Comparison of ENCODE assay signal across 8 mouse cellular contexts in genomic region chr8:124434126-124434790, GRCm38 (mm10). TPM values are rescaled to one million over a fixed set of nuclear protein-coding genes. Genes with fewer than 3 reads are reported as not detected.
DNase-seq lines count a peak whose midpoint lies in the region; ATAC-seq lines count a peak whose summit lies in the region.

No protein-coding gene starts in this region.

- H3K27ac ChIP-seq in embryonic facial prominence, embryonic 10.5 days (replicated peaks) = peak overlapping the region; percentile 35; the same call in 1 of the 2 replicates
- H3K27ac ChIP-seq in intestine, embryonic 15.5 days = no peak overlapping the region

- H3K9ac ChIP-seq in intestine, embryonic 15.5 days = peak overlapping the region; percentile 59

- peak; percentile 99 for DNase-seq in adrenal gland, postnatal 14 days
- peak; percentile 98 for DNase-seq in embryonic facial prominence, embryonic 10.5 days (ENCODE audit: low spot score)
- DNase-seq in gastrocnemius, postnatal 4 days (ENCODE audit: low spot score in 2 of 2) = peak; percentile 93 to 96
- DNase-seq in left cerebral cortex, postnatal 14 days (ENCODE audit: low spot score in 2 of 2) = peak; percentile 96 to 98
- peak; percentile 97 for DNase-seq in mesoderm, embryonic 11.5 days (ENCODE audit: low read depth, low spot score)
- peak; percentile 94 for DNase-seq in right cerebral cortex, postnatal 4 days
- peak; percentile 95 for DNase-seq in yolk sac, embryonic 10.5 days (ENCODE audit: low spot score)

- H3K4me3 ChIP-seq in embryonic facial prominence, embryonic 10.5 days = peak overlapping the region; percentile 79
- H3K4me3 ChIP-seq in intestine, embryonic 15.5 days (replicated peaks) = peak overlapping the region; percentile 72

- H3K27me3 ChIP-seq in embryonic facial prominence, embryonic 10.5 days (replicated peaks; ENCODE audit: low read depth, poor library complexity, severe bottlenecking) = peaks cover 38% of the 10 kb centered on the region
- peaks cover 14% of the 10 kb centered on the region; the same call in 1 of the 2 replicates for H3K27me3 ChIP-seq in intestine, embryonic 15.5 days (replicated peaks)

- peak overlapping the region; percentile 99 for H3K4me2 ChIP-seq in intestine, embryonic 15.5 days (replicated peaks)

- H3K36me3 ChIP-seq in embryonic facial prominence, embryonic 10.5 days (replicated peaks) = no peaks in the 10 kb centered on the region
- H3K36me3 ChIP-seq in intestine, embryonic 15.5 days = no peaks in the 10 kb centered on the region

- 3% methylated on average over 100 of the region's 101 CpGs for WGBS in embryonic facial prominence, embryonic 10.5 days
- under 1% methylated on average over 80 of the region's 101 CpGs for WGBS in intestine, embryonic 15.5 days

- intact Hi-C loops in left cerebral cortex, postnatal 14 days (cut with DNase I) = loop anchor here (5.0 kb wide), 2 partner anchors 37 to 88 kb away; partner anchors contain the start of gene Cog2

- peak; percentile 100 for ATAC-seq in intestine, embryonic 15.5 days

- no peaks in the 10 kb centered on the region for H3K9me3 ChIP-seq in embryonic facial prominence, embryonic 10.5 days
- no peaks in the 10 kb centered on the region for H3K9me3 ChIP-seq in intestine, embryonic 15.5 days

- H3K4me1 ChIP-seq in embryonic facial prominence, embryonic 10.5 days = peaks cover 22% of the 10 kb centered on the region
- H3K4me1 ChIP-seq in intestine, embryonic 15.5 days (replicated peaks) = peaks cover 4% of the 10 kb centered on the region

RNA-seq across cellular contexts. Expression of gene Pgbd5, which starts 5.2 kb away (rescaled TPM):
- total RNA-seq in adrenal gland, postnatal 14 days (2021) = 5.4 and 5.9 TPM in 2 replicates
- 1.1 and 1.3 TPM in 2 replicates for polyA plus RNA-seq in embryonic facial prominence, embryonic 10.5 days (2016; fragmentation: Nextera tagmentation; extraction: Ambion mirVana)
- total RNA-seq in gastrocnemius, postnatal 4 days (2021) = 1 to 10 TPM; 2.0 to 2.5 TPM
- 2.5 and 2.7 TPM in 2 replicates for polyA plus RNA-seq in intestine, embryonic 15.5 days (2015; fragmentation: Nextera tagmentation; extraction: Ambion mirVana)
- total RNA-seq in left cerebral cortex, postnatal 14 days (2021) = 100 to 1,000 TPM; 162 to 176 TPM

Comparison
In these comparisons a context has a peak if more than half of its experiments do, and no peak if none do; other contexts are left out.
1. RNA of gene Pgbd5, which starts 5.2 kb away (total RNA-seq): 162 to 176 TPM in left cerebral cortex, postnatal 14 days; 5.4 to 5.9 TPM in adrenal gland, postnatal 14 days and 2.0 to 2.5 TPM in gastrocnemius, postnatal 4 days; every median in the first group is over 10 times any median in the second.
2. Peak in every context shown above with its lines, with median percentiles within 50 percentile points of each other: DNase-seq.